Mouse (Mus musculus): ENCODE data around the gene Cct8.

GRCm38 (mm10) chr16:87511706-87512105 lies 16.0 kb upstream of the Cct8 start:
- TF ChIP-seq CTCF (IDR thresholded peaks at IDR 0.05; ENCODE audit: low read depth, low read length) (no peak), POLR2A (IDR thresholded peaks at IDR 0.05; ENCODE audit: borderline replicate concordance, low read depth, low read length) (no peak)

Data from bone marrow macrophage, adult 2 months (primary cell).